Mouse (Mus musculus) small intestine, adult 2 months (tissue): ENCODE data around the gene Best1. TPM values are rescaled to one million over a fixed set of nuclear protein-coding genes. Genes with fewer than 3 reads are reported as not detected.

ENCODE experiments used
- H3K27ac ChIP-seq: fragments of 200-500 bp; 2 replicates; pipeline ENCODE4 v1.5.1; 2012; ENCODE audit warnings: low read depth, low read length, control low read depth, inconsistent platforms; ENCODE audit not compliant: insufficient read depth
- H3K27me3 ChIP-seq: fragments of 200-500 bp; 2 replicates; pipeline ENCODE4 v1.6.1; 2012; ENCODE audit warnings: mild to moderate bottlenecking, moderate library complexity, low read length, inconsistent platforms; ENCODE audit not compliant: control insufficient read depth, insufficient read depth
- H3K36me3 ChIP-seq: fragments of 200-500 bp; 2 replicates; pipeline ENCODE4 v1.6.1; 2012; ENCODE audit warnings: mild to moderate bottlenecking, low read length, control low read depth, inconsistent platforms; ENCODE audit not compliant: control insufficient read depth, insufficient read depth
- H3K4me1 ChIP-seq: fragments of 200-500 bp; 2 replicates; pipeline ENCODE4 v1.6.1; 2012; ENCODE audit warnings: low read length, inconsistent platforms, mixed read lengths; ENCODE audit not compliant: control insufficient read depth, insufficient read depth, insufficient read length
- H3K4me3 ChIP-seq: fragments of 200-500 bp; 2 replicates; pipeline ENCODE4 v1.5.1; 2012; ENCODE audit warnings: low read depth, mild to moderate bottlenecking, control low read depth, inconsistent platforms, low read length, moderate library complexity
- CTCF ChIP-seq: fragments of 200-500 bp; IDR thresholded peaks from 2 replicates; pipeline ENCODE4 v1.5.1; 2012; ENCODE audit warnings: low read depth, mild to moderate bottlenecking, control low read depth, inconsistent platforms, low read length, moderate library complexity, mixed read lengths; ENCODE audit not compliant: insufficient replicate concordance, insufficient read length; ENCODE audit errors: extremely low read depth
- POLR2A ChIP-seq: fragments of 200-500 bp; IDR thresholded peaks from 2 replicates; pipeline ENCODE4 v1.6.1; 2012; ENCODE audit warnings: low read depth, mild to moderate bottlenecking, control low read depth, inconsistent platforms, low read length, moderate library complexity
- WGBS: fragments of 180-500 bp; shearing (Covaris S2); methylation state at CpG from one replicate; pipeline ENCODE4 v1.1.7; 2018; 5-methylcytosine and 5-hydroxymethylcytosine counted together
- polyA plus RNA-seq: library from polyadenylated mRNA; depleted of rRNA; stranded (reverse); fragments of >200 nt; gene quantifications from 2 replicates; pipeline ENCODE4 v1.2.3, GENCODE M21; 2012; rRNA removed

Best1 gene
- polyA plus RNA-seq = 0.09 and 0.18 TPM in 2 replicates

DNA sequence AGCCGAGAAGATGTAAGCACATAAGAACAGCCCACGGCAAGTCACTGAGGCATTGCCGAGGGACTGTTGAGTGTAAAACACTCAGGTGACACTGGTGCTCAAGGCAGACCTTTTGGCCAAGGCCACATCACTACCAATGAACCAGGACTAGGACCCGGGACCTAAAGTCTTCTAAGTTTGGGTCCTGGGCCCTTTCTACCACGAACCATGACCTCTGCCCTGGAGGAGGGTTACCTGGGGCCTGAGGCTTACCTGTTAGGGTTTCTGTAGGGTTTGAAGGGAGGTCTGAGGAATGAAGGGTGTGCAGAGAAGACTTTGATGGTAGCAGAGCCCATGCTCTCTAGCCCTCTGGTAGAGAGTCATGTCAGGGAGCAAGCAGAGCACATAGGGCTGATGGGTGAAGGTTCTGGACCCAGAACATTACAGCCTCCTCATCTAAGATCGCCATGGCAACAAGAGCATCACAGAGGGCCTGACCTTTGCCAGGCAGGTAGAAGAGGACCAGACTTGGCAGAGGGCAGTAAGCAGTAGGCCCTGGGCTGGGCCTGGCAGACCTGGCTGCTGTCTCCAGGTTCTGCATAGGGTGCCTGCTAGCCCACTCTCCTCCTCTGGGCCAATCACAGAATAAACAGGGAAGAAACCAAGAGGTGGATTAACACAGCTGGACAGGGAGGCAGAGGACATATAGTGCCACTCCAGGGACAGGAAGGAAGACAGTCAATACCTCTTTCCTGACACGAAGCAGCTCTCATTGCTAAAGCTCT is at the start of gene Best1, which contains the start of gene Rab3il1:
TSS of gene Best1 (minus strand) at position 428 of the 764 bp plus-strand sequence.
TSS of gene Rab3il1 (plus strand) at position 464 of the 764 bp plus-strand sequence.
- Histone ChIP-seq H3K27me3 (no peaks in the 10 kb centered on the region), H3K27ac (no peak within 1 kb of the TSS), H3K36me3 (no peaks in the 10 kb centered on the region), H3K4me1 (no peaks in the 10 kb centered on the region), H3K4me3 (no peak within 1 kb of the TSS)
- TF ChIP-seq CTCF = no peak
- no peak for TF ChIP-seq POLR2A
- WGBS = 87% methylated on average over 7 of the region's 7 CpGs

DNA sequence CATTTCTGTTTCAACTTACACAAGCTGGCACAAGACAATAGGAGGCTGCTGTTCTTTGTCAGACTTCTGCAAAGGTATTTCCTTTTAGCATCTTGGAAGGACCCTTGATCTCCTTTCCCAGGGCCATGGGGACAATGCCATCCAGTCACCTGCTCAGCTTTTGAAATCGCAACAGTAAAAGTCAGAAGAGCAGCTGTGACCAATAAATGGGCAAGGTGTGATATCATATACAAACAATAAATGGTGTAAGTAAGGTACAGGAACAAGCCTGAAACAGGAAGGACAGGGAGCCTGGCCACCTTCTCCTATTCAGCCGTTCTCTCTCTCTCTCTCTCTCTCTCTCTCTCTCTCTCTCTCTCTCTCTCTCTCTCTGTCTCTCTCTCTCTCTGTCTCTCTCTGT is 49.0 kb upstream of the Best1 start:
- H3K36me3 ChIP-seq = no peaks in the 10 kb centered on the region
- 10% methylated on average over 2 of the region's 2 CpGs for WGBS
- no peaks in the 10 kb centered on the region for H3K27me3 ChIP-seq
- no peak for TF ChIP-seq POLR2A
- no peak for TF ChIP-seq CTCF
- no peak overlapping the region for H3K4me3 ChIP-seq
- H3K4me1 ChIP-seq = peaks cover 34% of the 10 kb centered on the region; the same call in 1 of the 2 replicates
- peak overlapping the region; percentile 40 for H3K27ac ChIP-seq

DNA sequence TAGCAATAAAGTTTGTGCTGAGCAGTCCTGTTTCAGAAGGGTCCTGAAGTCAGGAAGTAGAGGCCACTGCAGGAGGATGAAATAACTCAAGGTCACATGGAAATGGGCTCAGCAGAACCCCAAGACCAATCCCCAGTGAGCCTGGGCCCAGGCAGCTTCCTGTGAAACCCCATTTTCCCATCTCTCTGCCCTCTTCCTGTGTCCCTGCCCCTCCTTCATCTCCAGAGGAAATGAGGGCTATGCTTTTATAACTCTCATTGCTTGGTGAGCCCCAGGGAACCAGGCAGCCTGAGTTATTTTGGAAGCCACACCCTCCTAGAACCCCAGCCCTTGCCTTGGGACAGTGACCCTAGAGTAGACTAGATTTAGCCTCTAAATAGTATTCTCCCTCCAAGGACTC is 48.1 kb upstream of the Best1 start:
- Histone ChIP-seq H3K36me3 (no peaks in the 10 kb centered on the region), H3K27ac (no peak overlapping the region), H3K27me3 (no peaks in the 10 kb centered on the region), H3K4me1 (peaks cover 34% of the 10 kb centered on the region; the same call in 1 of the 2 replicates), H3K4me3 (no peak overlapping the region)
- TF ChIP-seq CTCF (no peak), POLR2A (no peak)

DNA sequence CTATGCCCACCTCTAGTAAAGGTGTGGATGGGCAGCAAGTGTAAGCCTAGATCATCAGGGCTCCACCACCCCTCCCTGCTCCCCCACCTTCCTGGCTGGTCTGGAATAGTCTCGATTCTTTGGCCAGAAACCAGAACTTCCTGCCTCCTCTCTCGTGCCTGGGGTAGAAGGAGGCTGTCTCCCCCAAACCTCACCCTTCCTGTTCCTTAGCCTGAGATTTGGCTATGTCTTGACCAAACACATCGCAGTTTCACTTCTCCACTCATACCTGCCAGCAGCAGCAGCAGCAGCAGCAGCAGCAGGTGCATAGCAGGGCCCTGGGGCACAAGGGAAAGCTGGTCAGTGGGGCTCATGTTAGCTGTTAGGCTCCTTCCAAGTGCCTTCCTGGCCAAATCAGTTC is 45.5 kb upstream of the Best1 start:
- TF ChIP-seq POLR2A (no peak), CTCF (no peak)
- H3K27ac ChIP-seq = no peak overlapping the region
- WGBS = 10% methylated on average over 3 of the region's 3 CpGs
- peaks cover 36% of the 10 kb centered on the region for H3K4me1 ChIP-seq
- no peaks in the 10 kb centered on the region for H3K36me3 ChIP-seq
- no peaks in the 10 kb centered on the region for H3K27me3 ChIP-seq
- no peak overlapping the region for H3K4me3 ChIP-seq

DNA sequence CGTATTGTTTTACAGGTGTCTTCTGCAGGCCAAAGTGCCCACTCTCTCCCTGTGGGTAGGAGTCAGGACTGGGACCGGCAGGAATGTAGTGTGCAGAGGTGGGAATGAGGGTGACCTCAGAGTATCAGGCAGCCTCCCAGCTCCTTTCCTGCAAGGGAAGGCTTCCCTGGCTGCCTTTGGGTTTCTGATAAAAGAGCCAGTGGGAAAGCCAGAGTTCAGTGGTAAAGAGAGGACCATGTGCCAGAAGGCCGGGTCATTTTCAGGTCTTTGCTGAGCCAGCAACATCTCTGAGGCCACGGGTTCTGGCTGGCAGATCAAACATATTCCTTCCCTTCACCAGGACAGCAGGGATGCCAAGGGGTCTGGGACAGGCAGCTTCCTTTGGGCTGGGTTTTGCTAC is 44.9 kb upstream of the Best1 start:
- Histone ChIP-seq H3K4me3 (no peak overlapping the region), H3K27me3 (peaks cover 1% of the 10 kb centered on the region; the same call in 1 of the 2 replicates), H3K36me3 (no peaks in the 10 kb centered on the region), H3K27ac (no peak overlapping the region), H3K4me1 (peaks cover 39% of the 10 kb centered on the region)
- 40% methylated on average over 4 of the region's 4 CpGs for WGBS
- no peak for TF ChIP-seq CTCF

DNA sequence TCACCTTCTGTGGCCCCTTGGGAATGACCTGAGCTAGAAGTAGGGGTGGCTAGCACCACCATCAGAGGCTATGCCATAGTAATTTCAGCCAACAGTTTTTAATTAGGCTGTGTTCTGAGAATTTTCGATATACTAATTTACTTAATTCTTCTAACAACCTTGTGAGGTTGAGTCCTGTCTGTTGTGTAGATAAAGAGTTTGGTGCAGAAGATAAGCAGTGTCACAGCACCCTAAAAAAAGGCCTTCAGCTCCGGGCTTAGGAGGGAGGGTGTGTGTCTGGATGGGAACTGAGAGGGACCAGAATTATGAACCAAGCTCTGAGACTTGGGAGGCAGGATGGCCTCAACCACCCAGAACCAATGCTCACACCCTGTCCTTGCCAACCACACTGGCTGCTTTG is 44.3 kb upstream of the Best1 start:
- H3K4me1 ChIP-seq = peaks cover 36% of the 10 kb centered on the region
- no peak for TF ChIP-seq POLR2A
- no peak for TF ChIP-seq CTCF
- no peak overlapping the region for H3K27ac ChIP-seq
- no peaks in the 10 kb centered on the region for H3K36me3 ChIP-seq
- H3K27me3 ChIP-seq = peaks cover 3% of the 10 kb centered on the region; the same call in 1 of the 2 replicates
- 75% methylated on average over 2 of the region's 2 CpGs for WGBS
- no peak overlapping the region for H3K4me3 ChIP-seq

DNA sequence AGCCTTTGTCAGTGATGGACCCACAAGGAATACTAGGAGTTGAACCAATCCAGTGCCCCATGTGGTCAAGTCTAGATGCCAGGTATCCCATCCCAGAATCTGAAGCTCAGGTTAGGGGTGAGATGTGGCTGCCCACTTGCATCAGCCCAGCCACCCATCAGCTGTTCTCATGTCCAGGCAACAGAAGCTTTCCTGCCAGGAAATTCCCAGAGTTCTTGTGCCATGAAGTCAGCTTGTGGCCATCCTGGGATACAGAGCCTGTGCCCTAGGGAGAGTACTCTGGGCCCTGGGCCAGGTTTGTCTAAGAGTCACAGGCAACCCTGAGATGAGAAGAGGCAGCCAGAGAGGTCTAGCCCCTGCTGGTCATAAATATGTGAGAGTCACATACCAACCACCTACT is 42.2 kb upstream of the Best1 start:
- H3K27me3 ChIP-seq = peaks cover 3% of the 10 kb centered on the region; the same call in 1 of the 2 replicates
- no peak overlapping the region for H3K27ac ChIP-seq
- no peak for TF ChIP-seq POLR2A
- TF ChIP-seq CTCF = no peak
- H3K4me3 ChIP-seq = no peak overlapping the region
- H3K4me1 ChIP-seq = peaks cover 29% of the 10 kb centered on the region
- H3K36me3 ChIP-seq = no peaks in the 10 kb centered on the region
